Mouse (Mus musculus): Measurements from ENCODE around the gene Olfr631. TPM values are rescaled to one million over a fixed set of nuclear protein-coding genes. Genes with fewer than 3 reads are reported as not detected.
"Not testable (repeated sequence)": the region's sequence is repeated elsewhere in the genome, so short reads cannot be mapped to it uniquely, and the experiment has no call there.

Olfr631 gene
- not detected in 2 replicates for polyA plus RNA-seq (2015; fragmentation: Nextera tagmentation; extraction: Ambion mirVana)

DNA sequence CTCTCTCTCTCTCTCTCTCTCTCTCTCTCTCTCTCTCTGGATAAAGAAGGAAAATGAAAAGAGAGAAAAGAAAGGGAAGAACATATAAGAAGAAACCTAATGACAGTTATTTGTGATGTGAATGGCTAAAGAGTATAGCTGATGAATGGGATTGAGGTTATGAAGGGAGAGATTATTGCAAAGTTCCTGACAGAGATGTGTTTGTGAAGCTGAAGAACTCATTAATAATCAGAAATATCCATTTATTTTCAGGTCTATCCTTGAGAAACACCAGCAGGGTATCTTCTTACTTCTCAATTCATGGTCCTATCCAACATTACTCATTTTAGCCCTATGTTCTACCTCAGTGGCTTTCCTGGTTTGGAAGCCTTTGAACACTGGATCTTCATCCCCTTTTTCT is at the start of gene Olfr631:
Olfr631 (plus strand) TSS at position 301 of the 400 bp plus-strand sequence.
- Histone ChIP-seq H3K4me2 (no peak within 1 kb of the TSS), H3K9me3 (no peaks in the 10 kb centered on the region), H3K4me3 (no peak within 1 kb of the TSS), H3K4me1 (no peaks in the 10 kb centered on the region), H3K9ac (no peak within 1 kb of the TSS), H3K27ac (no peak within 1 kb of the TSS), H3K27me3 (no peaks in the 10 kb centered on the region), H3K36me3 (no peaks in the 10 kb centered on the region)
- ATAC-seq (ENCODE audit: insufficient number of reproducible peaks, low FRiP score, low TSS enrichment, low read depth), result no peak

DNA sequence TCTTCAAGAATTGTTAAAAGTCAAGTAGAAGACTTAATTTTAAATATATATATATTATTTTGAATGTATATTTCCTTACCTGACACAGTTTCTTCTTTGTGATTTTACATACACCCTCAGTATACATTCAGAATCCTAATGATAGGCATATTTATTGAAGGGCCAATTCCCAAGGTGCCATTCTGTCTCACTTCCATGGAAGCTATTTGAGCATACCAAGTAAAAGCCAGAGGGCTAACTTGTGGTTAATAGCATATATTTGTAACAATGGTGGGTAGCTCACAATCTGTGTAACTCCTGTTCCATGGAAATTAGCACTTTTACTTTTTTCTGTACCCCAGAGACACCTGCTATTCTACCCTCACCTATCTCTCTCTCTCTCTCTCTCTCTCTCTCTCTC is 42.5 kb upstream of the Olfr631 start, which contains the start of gene Olfr66:
Olfr66 (minus strand) TSS at position 101 of the 400 bp plus-strand sequence.
- H3K4me3 ChIP-seq, result no peak within 1 kb of the TSS
- H3K4me1 ChIP-seq, result no peaks in the 10 kb centered on the region
- no peak for ATAC-seq (ENCODE audit: insufficient number of reproducible peaks, low FRiP score, low TSS enrichment, low read depth)
- H3K27me3 ChIP-seq, result no peaks in the 10 kb centered on the region
- no peak within 1 kb of the TSS for H3K27ac ChIP-seq
- H3K36me3 ChIP-seq, result no peaks in the 10 kb centered on the region
- H3K9ac ChIP-seq, result no peak within 1 kb of the TSS
- H3K4me2 ChIP-seq, result no peak within 1 kb of the TSS
- H3K9me3 ChIP-seq, result no peaks in the 10 kb centered on the region

DNA sequence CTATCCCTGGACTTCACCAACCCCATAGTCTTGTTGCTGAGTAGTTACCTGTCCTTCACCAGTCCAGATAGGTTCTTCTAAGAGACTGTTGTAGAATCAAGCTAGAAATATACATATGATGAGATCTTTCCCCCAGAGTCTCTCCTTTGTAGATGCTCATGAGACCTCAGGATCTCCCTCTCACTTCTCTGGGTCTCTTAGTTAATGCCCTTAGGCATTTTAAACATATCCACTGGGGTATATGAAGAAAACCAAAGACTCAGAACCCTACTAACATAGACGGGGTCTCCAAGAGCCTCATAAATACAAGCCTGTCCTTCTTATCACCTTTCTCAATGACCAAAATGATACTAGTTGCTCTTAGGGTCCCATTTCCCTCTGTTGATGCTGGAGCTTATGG is 34.2 kb upstream of the Olfr631 start, which contains the start of gene Olfr64:
Olfr64 (minus strand) TSS at position 101 of the 400 bp plus-strand sequence.
- Histone ChIP-seq H3K9me3 (no peaks in the 10 kb centered on the region), H3K27me3 (no peaks in the 10 kb centered on the region), H3K9ac (no peak within 1 kb of the TSS), H3K27ac (no peak within 1 kb of the TSS), H3K4me3 (no peak within 1 kb of the TSS), H3K4me1 (no peaks in the 10 kb centered on the region), H3K36me3 (no peaks in the 10 kb centered on the region), H3K4me2 (no peak within 1 kb of the TSS)
- 67% methylated on average over 1 of the region's 1 CpGs for WGBS
- ATAC-seq (ENCODE audit: insufficient number of reproducible peaks, low FRiP score, low TSS enrichment, low read depth), result no peak

DNA sequence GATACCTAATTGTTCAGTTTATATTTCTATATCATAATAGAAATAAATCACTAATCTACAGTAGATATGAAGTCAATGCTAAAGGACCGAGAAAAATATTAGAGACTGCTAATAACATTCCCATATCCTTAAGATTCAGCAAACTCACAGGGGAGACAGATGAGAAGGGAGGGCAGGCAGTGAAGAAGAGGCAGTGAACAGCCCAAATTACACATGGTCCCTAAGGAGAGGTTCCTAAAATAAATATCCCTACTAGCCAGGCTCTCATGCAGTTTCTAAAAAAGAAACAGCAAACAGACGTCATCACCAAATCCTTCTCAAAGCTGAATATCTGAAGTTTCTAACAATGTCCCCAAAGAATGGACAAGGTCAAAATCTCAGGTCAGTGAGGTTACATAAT is 25.4 kb upstream of the Olfr631 start, which contains the start of gene Olfr65:
Olfr65 (plus strand) TSS at position 301 of the 400 bp plus-strand sequence.
- no peak for ATAC-seq (ENCODE audit: insufficient number of reproducible peaks, low FRiP score, low TSS enrichment, low read depth)
- H3K27ac ChIP-seq, result no peak within 1 kb of the TSS
- no peak within 1 kb of the TSS for H3K9ac ChIP-seq
- H3K36me3 ChIP-seq, result no peaks in the 10 kb centered on the region
- no peaks in the 10 kb centered on the region for H3K27me3 ChIP-seq
- no peaks in the 10 kb centered on the region for H3K4me1 ChIP-seq
- no peaks in the 10 kb centered on the region for H3K9me3 ChIP-seq
- no peak within 1 kb of the TSS for H3K4me2 ChIP-seq
- whole genome bisulfite sequencing, result 81% methylated on average over 2 of the region's 2 CpGs
- no peak within 1 kb of the TSS for H3K4me3 ChIP-seq

DNA sequence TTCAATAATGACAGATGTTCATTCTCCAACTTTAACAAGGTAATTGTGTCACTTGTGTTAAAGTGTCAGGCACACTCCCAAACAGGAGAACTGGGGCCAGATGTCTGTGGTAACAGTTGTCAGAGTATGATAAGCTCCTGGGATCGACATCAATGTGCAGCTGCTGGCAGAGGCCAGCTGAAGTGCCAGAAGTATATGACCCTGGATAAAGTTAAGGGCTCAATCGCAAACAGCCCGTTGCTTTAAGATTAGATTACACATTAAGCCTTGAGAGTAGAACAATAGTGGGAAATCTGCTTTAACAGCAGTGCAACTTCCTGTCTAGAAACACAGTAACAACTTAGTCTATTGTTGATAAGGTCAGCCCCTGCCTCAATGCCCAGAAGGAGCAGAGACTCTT is 18.6 kb upstream of the Olfr631 start:
- ATAC-seq (ENCODE audit: insufficient number of reproducible peaks, low FRiP score, low TSS enrichment, low read depth), result no peak
- Histone ChIP-seq H3K27ac (no peak overlapping the region), H3K4me3 (no peak overlapping the region), H3K9ac (no peak overlapping the region), H3K4me1 (no peaks in the 10 kb centered on the region), H3K9me3 (no peaks in the 10 kb centered on the region), H3K27me3 (no peaks in the 10 kb centered on the region), H3K36me3 (no peaks in the 10 kb centered on the region), H3K4me2 (no peak overlapping the region)
- 21% methylated on average over 3 of the region's 3 CpGs for WGBS

DNA sequence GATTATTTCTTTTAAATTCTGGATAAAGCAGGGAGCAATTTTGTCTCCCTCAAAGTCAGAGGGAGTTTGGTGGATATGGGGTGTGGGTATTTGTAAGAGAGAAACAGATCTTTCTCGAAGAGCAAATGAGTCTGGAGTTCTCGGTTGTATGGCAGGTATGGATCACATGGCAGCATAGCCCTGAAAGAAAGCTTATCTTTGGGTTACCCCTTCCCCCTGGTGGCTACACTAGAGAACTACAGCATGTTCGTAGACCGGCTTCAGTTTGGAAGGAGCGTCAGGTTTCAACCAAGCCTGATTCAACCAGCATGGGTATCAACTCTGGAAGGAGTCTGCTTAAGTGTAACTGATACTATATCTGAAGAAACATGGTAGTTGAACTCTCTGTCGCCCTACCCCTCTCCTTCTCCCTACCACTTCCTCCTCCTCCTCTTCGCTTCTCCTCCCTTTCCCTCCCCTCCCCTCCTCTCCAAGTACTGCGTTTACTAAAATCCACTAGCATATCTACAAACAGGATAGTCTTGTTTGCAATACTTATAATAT is 15.6 kb upstream of the Olfr631 start:
- H3K4me1 ChIP-seq, result no peaks in the 10 kb centered on the region

DNA sequence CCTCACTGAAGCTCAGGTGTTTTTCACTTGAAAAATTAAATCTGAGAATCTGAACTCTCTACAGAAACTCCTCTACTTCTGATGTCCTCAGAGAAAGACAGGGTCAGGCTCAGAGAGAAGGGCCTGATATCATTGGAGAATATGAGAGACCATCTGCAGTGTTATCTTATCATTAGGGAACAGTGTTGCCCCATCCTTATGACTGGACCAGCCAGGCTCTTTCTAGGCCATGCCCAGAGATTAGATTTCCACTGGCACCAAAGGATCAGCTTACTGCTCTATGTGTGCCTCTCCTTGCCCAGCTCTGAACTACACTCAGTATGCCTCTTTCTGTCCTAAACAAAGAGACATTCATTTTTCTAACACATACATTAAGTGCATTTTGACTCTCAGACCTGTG is 13.3 kb upstream of the Olfr631 start:
- H3K4me3 ChIP-seq, result no peak overlapping the region
- no peak overlapping the region for H3K27ac ChIP-seq
- H3K9me3 ChIP-seq, result no peaks in the 10 kb centered on the region
- no peak for ATAC-seq (ENCODE audit: insufficient number of reproducible peaks, low FRiP score, low TSS enrichment, low read depth)
- H3K27me3 ChIP-seq, result no peaks in the 10 kb centered on the region
- no peak overlapping the region for H3K4me2 ChIP-seq
- H3K4me1 ChIP-seq, result no peaks in the 10 kb centered on the region
- H3K36me3 ChIP-seq, result no peaks in the 10 kb centered on the region
- H3K9ac ChIP-seq, result no peak overlapping the region

More for the DNA sequence above, 15.6 kb upstream of the Olfr631 start:
- no peaks in the 10 kb centered on the region for H3K36me3 ChIP-seq
- 42% methylated on average over 8 of the region's 8 CpGs for WGBS
- no peak overlapping the region for H3K27ac ChIP-seq
- H3K27me3 ChIP-seq, result no peaks in the 10 kb centered on the region
- ATAC-seq (ENCODE audit: insufficient number of reproducible peaks, low FRiP score, low TSS enrichment, low read depth), result no peak
- no peak overlapping the region for H3K4me3 ChIP-seq
- no peak overlapping the region for H3K9ac ChIP-seq
- H3K4me2 ChIP-seq, result no peak overlapping the region
- no peaks in the 10 kb centered on the region for H3K9me3 ChIP-seq

DNA sequence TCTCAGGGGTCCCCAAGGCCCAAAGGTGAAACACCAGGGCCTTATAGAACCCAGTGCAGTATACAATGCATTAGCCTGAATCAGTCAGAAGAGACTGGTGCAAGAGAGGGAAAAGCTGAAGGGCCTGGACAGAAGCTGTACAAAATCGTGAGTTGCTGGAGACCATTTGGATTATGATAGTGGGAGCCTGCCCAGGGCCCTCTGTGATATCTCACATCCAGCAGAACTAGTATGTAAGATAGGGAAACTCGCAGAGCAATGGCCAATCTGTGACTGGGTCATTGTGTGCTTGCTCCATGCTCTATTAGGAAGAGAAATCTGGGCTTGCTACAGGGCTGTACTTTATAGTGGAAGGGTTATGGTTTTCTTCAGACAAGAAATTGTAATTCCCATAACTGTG is 5.6 kb downstream of the Olfr631 start, which contains the start of gene Olfr632:
Olfr632 (plus strand) TSS at position 84 of the 400 bp plus-strand sequence.
- no peak within 1 kb of the TSS for H3K4me3 ChIP-seq
- no peak within 1 kb of the TSS for H3K9ac ChIP-seq
- no peak within 1 kb of the TSS for H3K4me2 ChIP-seq
- ATAC-seq (ENCODE audit: insufficient number of reproducible peaks, low FRiP score, low TSS enrichment, low read depth), result no peak
- no peaks in the 10 kb centered on the region for H3K36me3 ChIP-seq
- H3K27me3 ChIP-seq, result no peaks in the 10 kb centered on the region
- no peaks in the 10 kb centered on the region for H3K9me3 ChIP-seq
- H3K4me1 ChIP-seq, result no peaks in the 10 kb centered on the region
- WGBS, result 65% methylated on average over 2 of the region's 2 CpGs
- no peak within 1 kb of the TSS for H3K27ac ChIP-seq

DNA sequence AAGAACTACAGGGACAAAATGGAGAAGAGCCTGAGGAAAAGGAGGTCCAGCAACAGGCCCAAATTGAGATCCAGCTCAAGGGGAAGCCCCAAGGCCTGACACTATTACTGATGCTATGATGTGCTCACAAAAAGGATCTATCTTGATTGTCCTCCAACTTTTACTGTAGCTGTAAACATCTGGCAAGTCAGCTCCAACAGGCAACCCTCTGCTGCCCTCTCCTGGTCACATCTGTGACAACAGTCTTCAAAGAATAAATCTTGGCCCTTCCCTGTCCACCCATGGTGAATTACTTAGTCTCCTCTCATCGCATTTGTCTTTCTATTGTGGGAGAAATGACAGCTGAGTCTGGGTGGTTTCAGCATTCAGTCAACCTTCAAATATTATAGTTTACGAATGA is 14.1 kb downstream of the Olfr631 start:
- Histone ChIP-seq H3K4me1 (no peaks in the 10 kb centered on the region), H3K9me3 (no peaks in the 10 kb centered on the region), H3K4me2 (no peak overlapping the region), H3K36me3 (no peaks in the 10 kb centered on the region), H3K27me3 (no peaks in the 10 kb centered on the region), H3K27ac (no peak overlapping the region), H3K9ac (no peak overlapping the region), H3K4me3 (no peak overlapping the region)
- WGBS, result 28% methylated on average over 2 of the region's 2 CpGs
- no peak for ATAC-seq (ENCODE audit: insufficient number of reproducible peaks, low FRiP score, low TSS enrichment, low read depth)

DNA sequence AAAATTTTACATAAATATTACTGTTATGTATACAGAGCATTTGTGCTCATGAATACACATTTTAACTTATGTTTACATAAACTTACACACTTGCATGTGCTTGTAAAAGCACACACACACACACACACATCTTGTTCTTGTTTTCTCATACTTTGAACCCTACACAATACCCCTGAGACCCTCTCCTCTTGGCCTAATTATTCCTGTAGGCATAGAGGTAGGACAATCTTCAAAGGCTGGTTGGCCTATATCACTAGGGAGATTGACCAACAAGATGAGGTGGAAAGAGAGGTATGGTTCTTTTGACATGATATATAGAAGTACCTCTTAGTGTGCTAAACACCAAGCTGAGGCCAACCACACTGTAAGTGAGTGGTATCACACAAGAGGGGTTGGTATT is 15.5 kb downstream of the Olfr631 start, which contains the start of gene Olfr633:
Olfr633 (plus strand) TSS at position 301 of the 400 bp plus-strand sequence.
- H3K9ac ChIP-seq, result no peak within 1 kb of the TSS
- H3K4me1 ChIP-seq, result no peaks in the 10 kb centered on the region
- no peak within 1 kb of the TSS for H3K4me2 ChIP-seq
- no peak within 1 kb of the TSS for H3K4me3 ChIP-seq
- H3K9me3 ChIP-seq, result no peaks in the 10 kb centered on the region
- no peaks in the 10 kb centered on the region for H3K36me3 ChIP-seq
- no peaks in the 10 kb centered on the region for H3K27me3 ChIP-seq
- H3K27ac ChIP-seq, result no peak within 1 kb of the TSS
- ATAC-seq (ENCODE audit: insufficient number of reproducible peaks, low FRiP score, low TSS enrichment, low read depth), result no peak

DNA sequence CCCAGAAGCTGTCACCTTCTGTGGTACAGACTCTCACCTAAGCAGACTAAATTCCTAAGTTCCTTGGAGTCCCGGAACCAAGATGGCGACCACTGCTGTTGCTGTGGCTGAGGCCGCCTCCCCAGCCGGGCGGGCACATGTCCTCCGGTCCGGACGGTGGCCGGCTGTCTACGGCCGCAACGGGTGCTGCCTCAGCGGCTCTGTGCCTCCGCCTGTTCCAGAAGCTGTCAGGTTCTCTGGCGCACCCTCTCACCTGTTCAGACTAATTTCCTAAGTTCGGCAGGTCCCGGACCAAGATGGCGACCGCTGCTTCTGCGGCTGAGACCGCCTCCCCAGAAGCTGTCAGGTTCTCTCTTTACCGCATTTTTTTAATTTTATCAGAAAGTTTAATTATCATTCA is 38.2 kb downstream of the Olfr631 start:
- not testable (repeated sequence) for H3K9ac ChIP-seq; H3K9me3 ChIP-seq; H3K36me3 ChIP-seq; ATAC-seq (ENCODE audit: insufficient number of reproducible peaks, low FRiP score, low TSS enrichment, low read depth); H3K4me2 ChIP-seq; H3K4me3 ChIP-seq; H3K27ac ChIP-seq; H3K4me1 ChIP-seq; H3K27me3 ChIP-seq
- 91% methylated on average over 22 of the region's 22 CpGs for WGBS

DNA sequence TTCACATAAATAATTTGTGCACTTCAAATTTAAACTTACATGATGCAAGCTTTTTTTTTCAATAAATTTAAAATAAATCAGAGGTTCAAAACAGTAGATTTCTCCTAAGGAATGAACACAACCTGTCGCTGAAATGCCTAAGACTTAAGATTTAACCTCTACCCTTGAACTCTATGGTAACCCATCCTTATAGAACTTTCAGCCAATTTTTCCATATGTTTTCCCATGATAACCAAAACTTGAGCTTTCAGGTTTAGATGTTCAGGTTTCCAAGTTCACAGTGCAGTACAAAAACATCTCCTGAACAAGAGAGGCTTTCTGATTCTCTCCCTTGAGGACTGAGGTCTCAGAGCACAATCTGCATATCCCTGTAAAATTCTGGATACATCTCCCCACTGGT is 42.2 kb downstream of the Olfr631 start, which contains the start of gene Olfr635:
Olfr635 (plus strand) TSS at position 301 of the 400 bp plus-strand sequence.
- ATAC-seq (ENCODE audit: insufficient number of reproducible peaks, low FRiP score, low TSS enrichment, low read depth), result no peak
- WGBS, result 83% methylated on average over 1 of the region's 1 CpGs

DNA sequence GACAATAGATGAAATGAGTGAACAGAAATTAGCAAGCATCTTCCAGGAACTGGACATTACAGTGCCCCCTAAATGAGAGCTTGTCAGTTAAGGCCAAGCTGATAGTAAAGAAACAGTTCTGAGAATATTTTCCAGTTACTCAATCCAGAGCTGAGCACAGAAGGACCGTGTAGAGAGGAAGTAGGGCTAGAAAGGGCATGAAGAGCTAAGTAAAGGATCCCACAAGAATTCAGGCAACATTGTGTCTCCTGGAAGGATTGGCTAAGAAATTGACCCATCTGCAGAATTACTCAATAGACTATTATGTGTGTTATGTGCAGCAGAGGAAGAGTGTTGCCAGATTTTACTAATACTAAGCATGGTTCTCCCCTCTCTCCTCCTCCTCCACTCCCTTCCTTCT is 43.2 kb downstream of the Olfr631 start:
- Histone ChIP-seq H3K36me3 (no peaks in the 10 kb centered on the region), H3K9ac (no peak overlapping the region), H3K9me3 (no peaks in the 10 kb centered on the region), H3K4me2 (no peak overlapping the region), H3K27me3 (no peaks in the 10 kb centered on the region), H3K4me3 (no peak overlapping the region), H3K27ac (no peak overlapping the region), H3K4me1 (no peaks in the 10 kb centered on the region)
- no peak for ATAC-seq (ENCODE audit: insufficient number of reproducible peaks, low FRiP score, low TSS enrichment, low read depth)
- 63% methylated on average over 1 of the region's 1 CpGs for WGBS

More for the DNA sequence above, 42.2 kb downstream of the Olfr631 start, which contains the start of gene Olfr635:
- no peaks in the 10 kb centered on the region for H3K27me3 ChIP-seq
- H3K9me3 ChIP-seq, result no peaks in the 10 kb centered on the region
- no peak within 1 kb of the TSS for H3K27ac ChIP-seq
- H3K9ac ChIP-seq, result no peak within 1 kb of the TSS
- no peaks in the 10 kb centered on the region for H3K4me1 ChIP-seq
- no peaks in the 10 kb centered on the region for H3K36me3 ChIP-seq
- no peak within 1 kb of the TSS for H3K4me3 ChIP-seq
- H3K4me2 ChIP-seq, result no peak within 1 kb of the TSS

Data from limb, embryonic 15.5 days (tissue).